10 mouse cellular contexts compared by ENCODE assay signal in the genomic region with DNA sequence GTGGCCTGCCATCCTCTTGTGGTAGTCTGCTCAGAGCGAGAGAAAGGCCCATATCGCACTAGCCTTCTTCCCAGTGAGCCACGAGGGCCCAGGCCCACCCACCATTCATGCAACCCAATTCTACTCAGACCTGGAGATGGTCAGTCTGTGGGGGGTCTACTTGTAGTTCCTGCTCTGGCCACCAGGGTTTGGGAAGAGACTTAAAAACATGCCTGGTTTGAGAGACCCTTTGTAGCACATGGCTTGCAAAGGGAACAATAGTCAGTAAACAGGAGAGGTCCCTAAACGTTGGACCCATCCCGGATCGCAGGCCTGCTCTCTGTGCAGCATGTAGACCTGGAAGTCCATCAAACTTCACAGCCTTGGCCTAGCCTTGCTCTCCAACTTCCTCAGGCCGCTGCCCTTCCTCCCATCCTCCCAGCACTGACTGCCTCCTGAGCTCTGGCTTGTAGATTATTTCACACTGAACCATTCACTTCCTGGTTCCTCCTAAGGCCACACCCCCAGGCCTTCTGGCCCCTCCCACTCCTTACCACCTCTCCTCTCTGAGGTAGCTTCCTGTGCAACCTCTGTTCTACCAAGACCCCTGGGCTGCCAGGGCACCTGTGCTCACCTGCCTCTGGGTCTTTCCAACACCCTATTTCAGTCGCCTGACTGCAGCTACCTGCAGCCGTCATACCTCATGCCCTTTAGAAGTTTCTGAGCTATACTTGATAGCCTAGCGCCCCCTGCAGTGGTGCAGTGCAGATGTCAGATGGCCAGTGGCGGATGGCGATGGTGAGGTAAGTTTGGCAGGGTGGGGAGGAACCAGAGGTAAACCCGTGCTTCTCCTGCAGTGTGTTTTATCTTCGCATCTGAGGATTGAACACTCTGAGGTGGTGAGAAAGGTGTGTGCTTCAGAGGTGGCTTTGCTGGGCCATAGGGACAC. TPM values are rescaled to one million over a fixed set of nuclear protein-coding genes. Genes with fewer than 3 reads are reported as not detected.
DNase-seq lines count a peak whose midpoint lies in the region; ATAC-seq and TF ChIP-seq lines count a peak whose summit lies in the region.
"Had no signal": no experiment of that assay in that cellular context is flagged by ENCODE, and none has a peak within 500 bp of the region (broad histone marks: within the 10 kb centered on the region; RNA-seq: fewer than 3 reads in every experiment).

No protein-coding gene starts in this region.

- peak overlapping the region; percentile 70 for H3K27ac ChIP-seq in forebrain, embryonic 10.5 days
- H3K27ac ChIP-seq in forebrain, embryonic 15.5 days (replicated peaks), result no peak overlapping the region
- H3K27ac ChIP-seq in midbrain, embryonic 13.5 days, result peak overlapping the region; percentile 74
- H3K27ac ChIP-seq in midbrain, embryonic 14.5 days (replicated peaks; ENCODE audit: low read depth, low read length), result no peak overlapping the region
- no peak overlapping the region for H3K27ac ChIP-seq in hindbrain, postnatal 0 days

- H3K4me2 ChIP-seq in forebrain, embryonic 15.5 days (replicated peaks), result no peak overlapping the region
- no peak overlapping the region for H3K4me2 ChIP-seq in midbrain, embryonic 13.5 days (replicated peaks)
- no peak overlapping the region for H3K4me2 ChIP-seq in midbrain, embryonic 14.5 days (ENCODE audit: low read length)
- no peak overlapping the region for H3K4me2 ChIP-seq in hindbrain, postnatal 0 days (ENCODE audit: low read depth, low read length)

- no peaks in the 10 kb centered on the region for H3K36me3 ChIP-seq in forebrain, embryonic 10.5 days (replicated peaks)
- no peaks in the 10 kb centered on the region for H3K36me3 ChIP-seq in forebrain, embryonic 15.5 days
- no peaks in the 10 kb centered on the region for H3K36me3 ChIP-seq in midbrain, embryonic 13.5 days
- H3K36me3 ChIP-seq in midbrain, embryonic 14.5 days (ENCODE audit: control insufficient read depth, insufficient read depth, low read length), result no peaks in the 10 kb centered on the region
- H3K36me3 ChIP-seq in hindbrain, postnatal 0 days (ENCODE audit: insufficient read depth, low read length), result no peaks in the 10 kb centered on the region

- peaks cover 24% of the 10 kb centered on the region for H3K27me3 ChIP-seq in forebrain, embryonic 10.5 days (ENCODE audit: poor library complexity, severe bottlenecking)
- no peaks in the 10 kb centered on the region for H3K27me3 ChIP-seq in forebrain, embryonic 15.5 days
- no peaks in the 10 kb centered on the region for H3K27me3 ChIP-seq in midbrain, embryonic 13.5 days
- H3K27me3 ChIP-seq in midbrain, embryonic 14.5 days (ENCODE audit: control insufficient read depth, insufficient read depth, low read length), result no peaks in the 10 kb centered on the region
- H3K27me3 ChIP-seq in hindbrain, postnatal 0 days (ENCODE audit: insufficient read depth, low read length), result no peaks in the 10 kb centered on the region

- no peaks in the 10 kb centered on the region for H3K9me3 ChIP-seq in forebrain, embryonic 10.5 days
- H3K9me3 ChIP-seq in forebrain, embryonic 15.5 days, result no peaks in the 10 kb centered on the region
- H3K9me3 ChIP-seq in midbrain, embryonic 13.5 days, result no peaks in the 10 kb centered on the region
- H3K9me3 ChIP-seq in midbrain, embryonic 14.5 days (ENCODE audit: control insufficient read depth, low read length), result no peaks in the 10 kb centered on the region
- no peaks in the 10 kb centered on the region for H3K9me3 ChIP-seq in hindbrain, postnatal 0 days (ENCODE audit: low read length)

- H3K4me3 ChIP-seq in forebrain, embryonic 10.5 days, result no peak overlapping the region
- H3K4me3 ChIP-seq in forebrain, embryonic 15.5 days, result no peak overlapping the region
- no peak overlapping the region for H3K4me3 ChIP-seq in midbrain, embryonic 13.5 days (replicated peaks)
- H3K4me3 ChIP-seq in midbrain, embryonic 14.5 days (replicated peaks; ENCODE audit: low read depth, low read length), result no peak overlapping the region
- H3K4me3 ChIP-seq in hindbrain, postnatal 0 days (ENCODE audit: low read length), result no peak overlapping the region
- H3K4me3 ChIP-seq: erythroblast, embryonic 14.5 days had no signal

- no peak for DNase-seq in forebrain, embryonic 10.5 days (ENCODE audit: extremely low spot score, low spot score)
- no peak for DNase-seq in midbrain, embryonic 14.5 days
- DNase-seq in hindbrain, postnatal 0 days (ENCODE audit: low spot score), result no peak
- DNase-seq in thymus, postnatal 36 days, result peak; percentile 14 to 21
- no peak for DNase-seq in retina, embryonic 14.5 days (ENCODE audit: low spot score)
- no peak for DNase-seq in urinary bladder, adult 18-20 months (ENCODE audit: low spot score in 2 of 2)

- WGBS in forebrain, embryonic 10.5 days, result 84% methylated on average over 14 of the region's 14 CpGs
- WGBS in forebrain, embryonic 15.5 days, result 82% methylated on average over 14 of the region's 14 CpGs
- WGBS in midbrain, embryonic 13.5 days, result 86% methylated on average over 14 of the region's 14 CpGs
- WGBS in midbrain, embryonic 14.5 days, result 82% methylated on average over 14 of the region's 14 CpGs
- 85% methylated on average over 14 of the region's 14 CpGs for WGBS in hindbrain, postnatal 0 days

- TF ChIP-seq CTCF in hindbrain, postnatal 0 days (IDR thresholded peaks at IDR 0.05; ENCODE audit: low read depth), result peak; percentile 48

- no peak overlapping the region for H3K9ac ChIP-seq in forebrain, embryonic 15.5 days (replicated peaks)
- H3K9ac ChIP-seq in midbrain, embryonic 13.5 days (replicated peaks), result no peak overlapping the region
- no peak overlapping the region for H3K9ac ChIP-seq in midbrain, embryonic 14.5 days (replicated peaks; ENCODE audit: low read length)
- H3K9ac ChIP-seq in hindbrain, postnatal 0 days (replicated peaks; ENCODE audit: low read length), result no peak overlapping the region

- no peak for ATAC-seq in forebrain, embryonic 15.5 days (replicated peaks)
- ATAC-seq in midbrain, embryonic 13.5 days, result no peak
- no peak for ATAC-seq in midbrain, embryonic 14.5 days (ENCODE audit: low FRiP score, low TSS enrichment)
- ATAC-seq in hindbrain, postnatal 0 days, result no peak

- H3K4me1 ChIP-seq in forebrain, embryonic 10.5 days, result peaks cover 51% of the 10 kb centered on the region
- H3K4me1 ChIP-seq in forebrain, embryonic 15.5 days, result peaks cover 24% of the 10 kb centered on the region
- peaks cover 50% of the 10 kb centered on the region for H3K4me1 ChIP-seq in midbrain, embryonic 13.5 days (replicated peaks)
- H3K4me1 ChIP-seq in midbrain, embryonic 14.5 days (ENCODE audit: control insufficient read depth, insufficient read depth, low read length), result peaks cover 29% of the 10 kb centered on the region
- peaks cover 15% of the 10 kb centered on the region; the same call in 1 of the 2 replicates for H3K4me1 ChIP-seq in hindbrain, postnatal 0 days (ENCODE audit: insufficient read depth, low read length)

RNA-seq across cellular contexts. Expression of gene Ccdc182, which starts 14.0 kb away (rescaled TPM):
- 0.17 and 0.73 TPM in 2 replicates for polyA plus RNA-seq in forebrain, embryonic 10.5 days (2016; fragmentation: Nextera tagmentation; extraction: Ambion mirVana)
- 0.23 TPM in 1 of 2 replicates, not detected in the other for polyA plus RNA-seq in forebrain, embryonic 15.5 days (2015; fragmentation: Nextera tagmentation; extraction: Ambion mirVana)
- polyA plus RNA-seq in midbrain, embryonic 13.5 days (2015; fragmentation: Nextera tagmentation; extraction: Ambion mirVana), result 0.82 and 1.6 TPM in 2 replicates
- polyA plus RNA-seq in midbrain, embryonic 14.5 days (2014; fragmentation: Nextera tagmentation; extraction: Ambion mirVana), result 0.30 and 0.59 TPM in 2 replicates
- total RNA-seq in hindbrain, postnatal 0 days (2014; rRNA removed), result not detected in 2 replicates
- 0.15 TPM in 1 of 2 replicates, not detected in the other for polyA plus RNA-seq in hindbrain, postnatal 0 days (2015; fragmentation: Nextera tagmentation; extraction: Ambion mirVana)
- polyA plus RNA-seq: erythroblast, embryonic 14.5 days; heart, embryonic 16.5 days had no signal

Comparison
In these comparisons a context has a peak if more than half of its experiments do, and no peak if none do; other contexts are left out.
1. H3K27ac ChIP-seq: peak in forebrain, embryonic 10.5 days (single experiment) and midbrain, embryonic 13.5 days (single experiment); none in forebrain, embryonic 15.5 days (single experiment), midbrain, embryonic 14.5 days (single experiment) and hindbrain, postnatal 0 days (single experiment).
2. DNase-seq: peak in thymus, postnatal 36 days (2 of 2); none in forebrain, embryonic 10.5 days (single experiment), midbrain, embryonic 14.5 days (single experiment), hindbrain, postnatal 0 days (single experiment), retina, embryonic 14.5 days (single experiment) and urinary bladder, adult 18-20 months (0 of 2).